ENCODE assay signal across 7 mouse cellular contexts in the genomic region with DNA sequence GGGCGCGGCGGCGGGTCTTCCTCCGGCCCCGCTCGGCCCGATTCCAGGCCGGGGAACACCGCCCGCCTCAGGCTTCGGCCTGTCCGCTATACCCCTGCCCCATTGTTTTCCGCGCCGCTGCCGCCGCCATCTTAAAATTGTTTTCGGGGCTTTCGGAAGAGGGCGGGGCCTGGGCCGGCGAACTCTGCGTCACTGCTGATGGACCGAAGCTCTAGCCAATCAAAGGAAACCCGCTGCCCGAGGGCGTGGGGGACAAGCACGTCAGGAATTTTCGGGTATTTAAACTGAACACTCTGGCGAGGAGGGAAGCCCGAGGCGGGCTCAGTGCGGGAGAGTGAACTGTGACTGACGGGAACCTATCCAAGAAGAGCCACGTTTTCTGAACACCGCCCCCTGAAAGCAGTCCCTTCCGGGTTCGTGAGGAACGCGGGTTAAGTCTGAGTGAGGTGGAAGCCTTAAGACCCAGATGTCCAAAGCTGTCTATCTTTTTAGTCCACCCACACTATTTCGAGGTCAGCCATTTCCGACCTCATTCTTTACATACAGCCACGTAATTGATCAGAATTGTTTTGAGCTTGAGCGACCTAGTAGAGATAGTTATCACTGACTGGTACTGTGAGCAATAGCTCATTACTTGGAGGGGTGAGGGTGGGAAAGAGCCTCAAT. TPM values are rescaled to one million over a fixed set of nuclear protein-coding genes. Genes with fewer than 3 reads are reported as not detected.
DNase-seq lines count a peak whose midpoint lies in the region; ATAC-seq lines count a peak whose summit lies in the region.

A gene (minus strand): TSS at position 122 of the 666 bp plus-strand sequence.

- no peaks in the 10 kb centered on the region for H3K9me3 ChIP-seq in embryonic facial prominence, embryonic 11.5 days (replicated peaks; ENCODE audit: control insufficient read depth, low read length)
- no peaks in the 10 kb centered on the region for H3K9me3 ChIP-seq in limb, embryonic 10.5 days (replicated peaks)
- H3K9me3 ChIP-seq in midbrain, embryonic 13.5 days, result no peaks in the 10 kb centered on the region

- peak within 1 kb of the TSS; percentile 98 for H3K9ac ChIP-seq in embryonic facial prominence, embryonic 11.5 days (replicated peaks; ENCODE audit: low read length)
- peak within 1 kb of the TSS; percentile 99 for H3K9ac ChIP-seq in midbrain, embryonic 13.5 days (replicated peaks)

- peak; percentile 98 for DNase-seq in adrenal gland, postnatal 14 days
- peak; percentile 99 for DNase-seq in embryonic facial prominence, embryonic 11.5 days (ENCODE audit: low spot score)
- peak; percentile 98 for DNase-seq in kidney, adult 11 months
- peak; percentile 97 for DNase-seq in limb, embryonic 10.5 days (ENCODE audit: low spot score)
- peak; percentile 94 for DNase-seq in spleen, adult 12 weeks (ENCODE audit: low spot score)

- peak within 1 kb of the TSS; percentile 48 for H3K4me2 ChIP-seq in embryonic facial prominence, embryonic 11.5 days (ENCODE audit: low read depth, low read length)
- peak within 1 kb of the TSS; percentile 88 for H3K4me2 ChIP-seq in midbrain, embryonic 13.5 days (replicated peaks)

- ATAC-seq in embryonic facial prominence, embryonic 11.5 days (replicated peaks; ENCODE audit: insufficient number of reproducible peaks, low FRiP score, low TSS enrichment, low read depth), result peak; percentile 96
- peak; percentile 87 for ATAC-seq in granulocyte monocyte progenitor cell, adult 5-6 weeks (replicated peaks; ENCODE audit: poor library complexity, severe bottlenecking)
- peak; percentile 99 for ATAC-seq in midbrain, embryonic 13.5 days

- H3K27me3 ChIP-seq in embryonic facial prominence, embryonic 11.5 days (ENCODE audit: control insufficient read depth, insufficient read depth, low read length), result no peaks in the 10 kb centered on the region
- no peaks in the 10 kb centered on the region for H3K27me3 ChIP-seq in limb, embryonic 10.5 days (ENCODE audit: low read depth, poor library complexity, severe bottlenecking)
- H3K27me3 ChIP-seq in midbrain, embryonic 13.5 days, result no peaks in the 10 kb centered on the region

- peaks cover 11% of the 10 kb centered on the region for H3K36me3 ChIP-seq in embryonic facial prominence, embryonic 11.5 days (replicated peaks; ENCODE audit: control insufficient read depth, insufficient read depth, low read depth, low read length)
- H3K36me3 ChIP-seq in limb, embryonic 10.5 days, result peaks cover 71% of the 10 kb centered on the region
- H3K36me3 ChIP-seq in midbrain, embryonic 13.5 days, result peaks cover 25% of the 10 kb centered on the region

- WGBS in embryonic facial prominence, embryonic 11.5 days, result under 1% methylated on average over 45 of the region's 45 CpGs
- WGBS in limb, embryonic 10.5 days, result under 1% methylated on average over 45 of the region's 45 CpGs
- WGBS in midbrain, embryonic 13.5 days, result under 1% methylated on average over 45 of the region's 45 CpGs

- peak within 1 kb of the TSS; percentile 96 for H3K27ac ChIP-seq in embryonic facial prominence, embryonic 11.5 days (replicated peaks; ENCODE audit: low read depth, low read length)
- peak within 1 kb of the TSS; percentile 99 for H3K27ac ChIP-seq in limb, embryonic 10.5 days
- peak within 1 kb of the TSS; percentile 99 for H3K27ac ChIP-seq in midbrain, embryonic 13.5 days

- no peaks in the 10 kb centered on the region; the same call in 1 of the 2 replicates for H3K4me1 ChIP-seq in embryonic facial prominence, embryonic 11.5 days (ENCODE audit: control insufficient read depth, insufficient read depth, low read length)
- peaks cover 17% of the 10 kb centered on the region for H3K4me1 ChIP-seq in limb, embryonic 10.5 days
- H3K4me1 ChIP-seq in midbrain, embryonic 13.5 days (replicated peaks), result peaks cover 34% of the 10 kb centered on the region

- peak within 1 kb of the TSS; percentile 94 for H3K4me3 ChIP-seq in embryonic facial prominence, embryonic 11.5 days (ENCODE audit: low read depth, low read length)
- peak within 1 kb of the TSS; percentile 98 for H3K4me3 ChIP-seq in limb, embryonic 10.5 days
- peak within 1 kb of the TSS; percentile 99 for H3K4me3 ChIP-seq in midbrain, embryonic 13.5 days (replicated peaks)

RNA-seq across cellular contexts. Expression of the gene that starts here (rescaled TPM):
- total RNA-seq in adrenal gland, postnatal 14 days (2021), result 24.0 and 25.1 TPM in 2 replicates
- 10.8 and 11.9 TPM in 2 replicates for polyA plus RNA-seq in embryonic facial prominence, embryonic 11.5 days (2014; fragmentation: Nextera tagmentation; extraction: Ambion mirVana)
- 11.7 and 13.4 TPM in 2 replicates for total RNA-seq in granulocyte monocyte progenitor cell, adult 5-6 weeks (2014; fragmentation: Nextera tagmentation)
- 3.9 and 4.6 TPM in 2 replicates for total RNA-seq in granulocyte monocyte progenitor cell, adult 5-6 weeks (2017)
- polyA plus RNA-seq in limb, embryonic 10.5 days (2016; fragmentation: Nextera tagmentation; extraction: Ambion mirVana), result 7.3 and 7.7 TPM in 2 replicates
- 4.6 and 4.7 TPM in 2 replicates for polyA plus RNA-seq in midbrain, embryonic 13.5 days (2015; fragmentation: Nextera tagmentation; extraction: Ambion mirVana)

Comparison
In these comparisons a context has a peak if more than half of its experiments do, and no peak if none do; other contexts are left out.
1. Peak in every context shown above with its lines: DNase-seq, ATAC-seq, H3K4me3 ChIP-seq and H3K27ac ChIP-seq.